Mouse (Mus musculus) ES-Bruce4 (cell line): ENCODE measurements around the gene Pcif1.

Experiments
- EP300 ChIP-seq: IDR thresholded peaks from 2 replicates; pipeline ENCODE4 v1.6.1; 2011; ENCODE audit warnings: low read depth, low read length; ENCODE audit not compliant: insufficient read depth
- POLR2A ChIP-seq: IDR thresholded peaks from one replicate; pipeline ENCODE4 v1.8.1; 2011; ENCODE audit warnings: low read length; ENCODE audit not compliant: insufficient read depth

DNA sequence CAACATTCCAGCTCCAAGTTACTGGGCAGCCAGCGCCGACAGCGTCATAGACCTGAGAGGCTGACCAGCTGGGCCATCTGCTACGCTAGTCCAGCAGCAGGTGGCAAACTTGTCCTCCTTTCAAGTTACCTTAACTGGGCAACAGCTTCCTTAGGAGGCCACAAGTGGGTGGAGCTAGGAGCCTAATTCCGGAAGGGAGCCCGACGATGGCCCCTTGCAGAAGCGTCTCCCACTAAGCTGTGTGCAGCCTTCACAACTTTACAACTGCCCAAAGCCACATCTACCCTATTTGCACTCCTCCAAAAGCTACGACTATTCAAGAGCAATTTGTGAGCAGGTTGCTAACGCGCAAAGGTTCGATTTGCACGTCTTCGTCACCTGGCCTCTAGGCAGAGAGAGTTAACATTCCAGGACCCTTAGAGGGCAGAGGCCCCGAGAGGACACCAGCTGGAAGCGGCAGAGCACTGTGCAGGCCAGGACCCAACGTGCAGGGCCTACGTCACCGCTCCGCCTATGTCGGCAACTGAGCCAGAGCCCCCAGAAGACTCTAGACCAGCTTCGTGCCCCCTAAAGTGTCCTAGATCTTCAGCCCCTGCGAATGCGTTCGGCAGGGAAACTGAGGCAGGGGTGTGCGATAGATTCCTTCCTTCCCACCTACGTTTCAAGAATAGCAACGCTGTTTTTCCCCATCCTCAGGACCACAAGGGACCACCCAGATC, 436 bp upstream of the Pcif1 start:
- no peak for TF ChIP-seq EP300
- TF ChIP-seq POLR2A: peak; percentile 41
